Comparison of ENCODE assay signal across 7 mouse cellular contexts in the genomic region with DNA sequence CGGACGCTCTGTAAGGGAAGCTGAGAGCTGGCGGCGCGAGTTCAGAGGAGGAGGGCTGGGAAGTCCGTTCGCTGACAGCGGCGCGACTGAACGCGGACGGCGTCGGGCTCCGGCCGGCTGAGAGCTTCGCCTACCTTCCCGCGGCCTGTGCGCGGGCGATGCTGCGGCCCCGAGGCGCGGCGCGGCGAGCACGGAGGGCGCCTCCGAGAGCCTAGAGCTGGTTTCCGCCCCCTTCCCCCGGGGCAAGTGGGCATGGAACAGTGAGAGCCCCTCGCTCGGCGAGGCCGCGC. TPM values are rescaled to one million over a fixed set of nuclear protein-coding genes. Genes with fewer than 3 reads are reported as not detected.
DNase-seq lines count a peak whose midpoint lies in the region; ATAC-seq and TF ChIP-seq lines count a peak whose summit lies in the region.

No protein-coding gene starts in this region.

- H3K4me3 ChIP-seq in testis, adult 2 months (ENCODE audit: control insufficient read depth, low read depth, low read length), result peak overlapping the region; percentile 67
- peak overlapping the region; percentile 75 for H3K4me3 ChIP-seq in forebrain, embryonic 10.5 days
- peak overlapping the region; percentile 61 for H3K4me3 ChIP-seq in limb, embryonic 15.5 days
- peak overlapping the region; percentile 65 for H3K4me3 ChIP-seq in stomach, embryonic 16.5 days (replicated peaks; ENCODE audit: low read length)

- TF ChIP-seq CTCF in testis, adult 2 months (IDR thresholded peaks at IDR 0.05; ENCODE audit: control insufficient read depth, insufficient read depth, insufficient replicate concordance, low read depth, low read length), result no peak

- H3K27ac ChIP-seq in testis, adult 2 months (ENCODE audit: control insufficient read depth, insufficient read depth, low read depth, low read length), result peak overlapping the region; percentile 19
- H3K27ac ChIP-seq in forebrain, embryonic 10.5 days, result peak overlapping the region; percentile 86
- H3K27ac ChIP-seq in limb, embryonic 15.5 days, result peak overlapping the region; percentile 89
- peak overlapping the region; percentile 87 for H3K27ac ChIP-seq in stomach, embryonic 16.5 days (ENCODE audit: low read length)

- peaks cover 18% of the 10 kb centered on the region for H3K4me1 ChIP-seq in testis, adult 2 months (ENCODE audit: control insufficient read depth, insufficient read depth, low read length)
- H3K4me1 ChIP-seq in forebrain, embryonic 10.5 days, result peaks cover 64% of the 10 kb centered on the region
- peaks cover 52% of the 10 kb centered on the region for H3K4me1 ChIP-seq in limb, embryonic 15.5 days
- peaks cover 18% of the 10 kb centered on the region for H3K4me1 ChIP-seq in stomach, embryonic 16.5 days (ENCODE audit: control insufficient read depth, insufficient read depth, low read length)

- peak overlapping the region; percentile 80 for H3K9ac ChIP-seq in limb, embryonic 15.5 days
- H3K9ac ChIP-seq in stomach, embryonic 16.5 days (ENCODE audit: low read length), result peak overlapping the region; percentile 73

- no peak for DNase-seq in testis, postnatal 14 days (ENCODE audit: low spot score)
- DNase-seq in forebrain, embryonic 10.5 days (ENCODE audit: extremely low spot score, low spot score), result no peak
- no peak for DNase-seq in layer of hippocampus, adult 11-12 months (ENCODE audit: low spot score)
- no peak for DNase-seq in B cell, adult 2 months

- TF ChIP-seq POLR2A in testis, adult 2 months (IDR thresholded peaks at IDR 0.05; ENCODE audit: control insufficient read depth, low read depth, low read length), result peak; percentile 8; the same call in 1 of the 2 replicates

- peak overlapping the region; percentile 89 for H3K4me2 ChIP-seq in limb, embryonic 15.5 days
- peak overlapping the region; percentile 94 for H3K4me2 ChIP-seq in stomach, embryonic 16.5 days (ENCODE audit: low read depth, low read length)

- peak; percentile 67 for ATAC-seq in limb, embryonic 15.5 days (ENCODE audit: insufficient number of reproducible peaks, low FRiP score, low TSS enrichment, low read depth)
- peak; percentile 48; the same call in 1 of the 2 replicates for ATAC-seq in stomach, embryonic 16.5 days (ENCODE audit: insufficient read depth, low FRiP score)

- no peaks in the 10 kb centered on the region for H3K36me3 ChIP-seq in testis, adult 2 months (ENCODE audit: control insufficient read depth, insufficient read depth, low read length)
- no peaks in the 10 kb centered on the region for H3K36me3 ChIP-seq in forebrain, embryonic 10.5 days (replicated peaks)
- no peaks in the 10 kb centered on the region for H3K36me3 ChIP-seq in limb, embryonic 15.5 days
- no peaks in the 10 kb centered on the region for H3K36me3 ChIP-seq in stomach, embryonic 16.5 days (ENCODE audit: control insufficient read depth, insufficient read depth, low read length)

- H3K27me3 ChIP-seq in testis, adult 2 months (ENCODE audit: control insufficient read depth, insufficient read depth, low read length), result no peaks in the 10 kb centered on the region
- peaks cover 62% of the 10 kb centered on the region for H3K27me3 ChIP-seq in forebrain, embryonic 10.5 days (ENCODE audit: poor library complexity, severe bottlenecking)
- no peaks in the 10 kb centered on the region for H3K27me3 ChIP-seq in limb, embryonic 15.5 days
- H3K27me3 ChIP-seq in stomach, embryonic 16.5 days (ENCODE audit: control insufficient read depth, insufficient read depth, low read length), result no peaks in the 10 kb centered on the region

- no peaks in the 10 kb centered on the region for H3K9me3 ChIP-seq in forebrain, embryonic 10.5 days
- no peaks in the 10 kb centered on the region for H3K9me3 ChIP-seq in limb, embryonic 15.5 days
- no peaks in the 10 kb centered on the region for H3K9me3 ChIP-seq in stomach, embryonic 16.5 days (replicated peaks; ENCODE audit: control insufficient read depth, low read length)

- under 1% methylated on average over 40 of the region's 40 CpGs for WGBS in forebrain, embryonic 10.5 days
- under 1% methylated on average over 40 of the region's 40 CpGs for WGBS in limb, embryonic 15.5 days
- under 1% methylated on average over 40 of the region's 40 CpGs for WGBS in stomach, embryonic 16.5 days

RNA-seq across cellular contexts. Expression of gene Abtb2, which starts 0.3 kb away (rescaled TPM):
- 7.2 and 9.0 TPM in 2 replicates for polyA plus RNA-seq in testis, adult 2 months (2012; rRNA removed)
- 11.5 and 12.9 TPM in 2 replicates for polyA plus RNA-seq in forebrain, embryonic 10.5 days (2016; fragmentation: Nextera tagmentation; extraction: Ambion mirVana)
- polyA plus RNA-seq in limb, embryonic 15.5 days (2015; fragmentation: Nextera tagmentation; extraction: Ambion mirVana), result 16.7 and 16.9 TPM in 2 replicates
- polyA plus RNA-seq in stomach, embryonic 16.5 days (2015; fragmentation: Nextera tagmentation; extraction: Ambion mirVana), result 4.8 and 5.3 TPM in 2 replicates

Comparison
In these comparisons a context has a peak if more than half of its experiments do, and no peak if none do; other contexts are left out.
1. H3K27ac ChIP-seq: peak in every context shown above with its lines; median percentile 89 in limb, embryonic 15.5 days; 87 in stomach, embryonic 16.5 days; 86 in forebrain, embryonic 10.5 days; 19 in testis, adult 2 months.